Mouse (Mus musculus): ENCODE results near the gene Zfp954. TPM values are rescaled to one million over a fixed set of nuclear protein-coding genes. Genes with fewer than 3 reads are reported as not detected.
"Not testable (repeated sequence)": the region's sequence is repeated elsewhere in the genome, so short reads cannot be mapped to it uniquely, and the experiment has no call there.

Gene Zfp954
- total RNA-seq (2015; ENCODE audit: low replicate concordance) (0.19 and 2.5 TPM in 2 replicates), total RNA-seq (2017; ENCODE audit: low replicate concordance) (2.4 and 3.5 TPM in 2 replicates)

DNA sequence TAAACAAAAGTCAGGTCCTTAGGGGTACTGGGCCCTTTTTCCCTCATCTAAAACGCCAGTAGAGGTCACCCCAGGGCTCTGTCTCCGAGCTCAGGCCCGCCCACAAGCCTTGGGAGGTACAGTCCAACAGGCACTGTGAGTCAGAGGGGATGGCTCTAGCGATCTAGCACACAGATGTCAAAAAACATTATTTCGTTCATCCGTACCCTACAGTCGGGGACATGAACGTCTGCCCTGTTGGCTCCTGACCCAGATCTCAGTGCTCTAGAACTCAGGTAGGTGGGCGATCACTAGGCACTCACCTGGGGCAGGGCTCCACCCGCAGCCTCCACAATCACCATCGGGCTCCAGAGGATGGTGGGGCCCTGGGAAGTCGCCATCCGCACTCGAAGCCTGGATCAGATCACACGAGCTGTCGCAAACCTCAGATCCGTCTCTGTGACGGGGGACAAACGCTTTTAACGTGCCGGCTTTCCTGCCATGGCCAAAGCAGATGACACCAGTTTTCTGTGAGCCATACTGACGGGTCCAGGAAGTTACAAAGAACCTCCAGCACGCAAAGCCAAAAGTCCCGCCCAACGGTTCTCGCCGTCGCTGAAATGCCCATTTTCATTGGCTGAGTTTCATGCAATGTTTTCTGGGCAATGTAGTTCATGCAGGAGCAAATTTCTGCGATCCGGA lies at the start of gene Zfp954:
Gene Zfp954 (minus strand): TSS at position 568 of the 681 bp plus-strand sequence.
- ATAC-seq (replicated peaks; ENCODE audit: low FRiP score, poor library complexity, severe bottlenecking), result peak; percentile 93

DNA sequence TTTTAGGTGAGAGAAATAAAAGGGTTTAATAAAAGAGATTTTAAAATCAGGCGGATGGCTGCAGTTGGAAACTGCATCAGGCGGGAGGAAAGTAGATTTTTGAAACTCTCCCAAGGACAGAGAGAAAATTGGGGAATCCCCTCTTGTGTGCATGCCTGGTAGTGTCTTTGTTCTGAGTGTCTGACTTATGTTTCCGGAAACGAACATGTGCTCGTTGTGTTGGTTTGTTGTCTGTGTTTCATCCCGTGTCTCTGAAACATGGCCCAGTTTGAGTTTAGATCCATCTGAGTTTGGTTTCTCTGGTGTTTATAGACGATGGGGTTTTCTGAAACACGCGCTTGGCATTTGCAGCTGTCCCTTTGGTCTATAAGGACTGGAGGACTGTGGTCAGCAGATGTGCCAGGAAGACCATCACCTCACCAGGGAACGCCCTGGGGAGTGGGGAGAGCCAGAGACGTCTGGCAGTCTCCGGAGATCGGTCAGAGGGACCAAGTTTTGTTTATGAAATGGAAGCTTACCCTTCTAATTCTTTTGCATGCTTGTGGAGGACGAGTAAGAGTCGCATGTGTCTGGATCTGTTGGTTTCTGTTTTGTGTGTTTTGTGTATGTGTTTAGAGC lies 24.8 kb upstream of the Zfp954 start:
- no peak for ATAC-seq (replicated peaks; ENCODE audit: low FRiP score, poor library complexity, severe bottlenecking)

DNA sequence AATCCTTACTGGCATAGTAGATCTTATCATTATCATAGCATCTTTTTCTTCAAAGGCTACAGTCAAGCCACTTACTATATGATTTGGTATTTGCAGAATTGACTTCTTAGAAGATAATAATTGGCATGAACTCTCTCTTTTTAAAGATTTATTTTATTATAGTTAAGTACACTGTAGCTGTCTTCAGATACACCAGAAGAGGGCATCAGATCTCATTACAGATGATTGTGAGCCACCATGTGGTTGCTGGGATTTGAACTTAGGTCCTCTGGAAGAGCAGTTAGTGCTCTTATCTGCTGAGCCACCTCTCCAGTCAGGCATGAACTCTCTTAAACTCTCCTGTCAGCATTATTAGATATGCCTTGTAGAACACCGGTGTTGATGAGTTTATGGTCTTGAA lies 22.9 kb upstream of the Zfp954 start:
- no peak for ATAC-seq (replicated peaks; ENCODE audit: low FRiP score, poor library complexity, severe bottlenecking)

GRCm38 (mm10) chr7:7136379-7136866 lies 15.1 kb upstream of the Zfp954 start, which contains the start of gene Zfp773:
Zfp773 (minus strand) TSS chr7:7136755.
- no peak for ATAC-seq (replicated peaks; ENCODE audit: low FRiP score, poor library complexity, severe bottlenecking)

DNA sequence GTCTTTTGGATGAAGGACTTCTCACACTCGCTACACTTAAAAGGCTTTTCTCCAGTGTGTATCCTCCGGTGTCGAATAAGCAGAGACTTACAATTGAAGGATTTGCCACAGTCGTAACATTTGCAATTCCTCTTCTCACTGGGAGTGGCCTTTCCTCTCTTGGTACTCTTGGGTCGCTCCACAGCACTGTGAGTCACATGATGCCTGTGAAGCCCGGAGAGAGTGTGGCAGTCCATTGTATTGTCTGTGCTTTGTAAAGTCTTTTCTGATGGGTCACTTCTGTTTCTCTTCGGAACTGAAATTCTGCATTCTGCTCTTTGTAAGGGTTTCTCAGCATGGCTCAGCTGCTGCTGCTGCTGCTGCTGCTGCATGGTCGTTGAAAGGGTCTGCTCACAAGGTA lies 11.5 kb upstream of the Zfp954 start:
- ATAC-seq (replicated peaks; ENCODE audit: low FRiP score, poor library complexity, severe bottlenecking), result no peak

GRCm38 (mm10) chr7:7130491-7131124 lies 9.3 kb upstream of the Zfp954 start:
- not testable (repeated sequence) for ATAC-seq (replicated peaks; ENCODE audit: low FRiP score, poor library complexity, severe bottlenecking)

GRCm38 (mm10) chr7:7121602-7121980 lies 303 bp upstream of the Zfp954 start:
- ATAC-seq (replicated peaks; ENCODE audit: low FRiP score, poor library complexity, severe bottlenecking), result no peak

DNA sequence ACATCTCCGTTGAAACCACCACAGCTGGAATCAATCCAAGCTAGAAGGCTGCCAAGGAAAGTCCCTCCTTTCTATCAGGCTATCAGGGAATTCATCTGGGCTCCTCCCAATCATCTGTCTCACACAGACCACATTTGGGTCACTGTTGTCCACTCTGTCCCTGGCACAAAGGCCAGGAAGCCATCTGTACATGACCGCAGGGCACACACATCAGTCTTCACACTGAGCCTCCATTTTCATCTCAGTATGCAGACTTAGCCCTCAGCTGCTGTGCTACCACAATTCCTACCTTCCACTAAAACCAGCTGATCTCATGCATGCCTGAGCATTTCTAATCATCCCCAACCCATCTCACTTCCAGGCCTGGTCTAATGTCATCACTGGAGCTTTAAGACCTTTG lies 2.8 kb downstream of the Zfp954 start:
- no peak for ATAC-seq (replicated peaks; ENCODE audit: low FRiP score, poor library complexity, severe bottlenecking)

DNA sequence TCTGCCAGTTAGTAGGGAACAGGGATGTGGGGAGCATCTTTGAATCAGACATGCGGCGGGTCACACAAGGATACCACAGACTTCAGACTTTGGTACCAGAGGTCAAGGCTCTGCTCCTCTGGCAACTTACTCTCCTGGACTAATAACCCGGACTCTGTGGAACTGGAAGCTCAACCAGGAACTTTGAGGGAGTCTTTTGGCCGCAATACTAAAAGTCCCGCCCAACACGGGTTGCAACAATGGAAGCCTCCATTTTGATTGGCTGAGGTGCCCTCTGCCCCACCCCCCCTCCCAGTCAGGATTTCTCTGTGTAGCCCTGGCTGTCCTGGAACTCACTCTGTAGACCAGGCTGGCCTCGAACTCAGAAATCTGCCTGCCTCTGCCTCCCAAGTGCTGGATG lies 12.8 kb downstream of the Zfp954 start:
- ATAC-seq (replicated peaks; ENCODE audit: low FRiP score, poor library complexity, severe bottlenecking), result no peak

Other genes with a start within 250 kb of the Zfp954 start
- not detected in 2 replicates for gene Aurkc, start 126.2 kb downstream of the Zfp954 start, total RNA-seq (2015; ENCODE audit: low replicate concordance)
- not detected in 2 replicates for gene Aurkc, start 126.2 kb downstream of the Zfp954 start, total RNA-seq (2017; ENCODE audit: low replicate concordance)
- 1.5 and 2.5 TPM in 2 replicates for gene Zfp773, start 15.3 kb upstream of the Zfp954 start, total RNA-seq (2015; ENCODE audit: low replicate concordance)
- 4.7 and 4.9 TPM in 2 replicates for gene Zfp773, start 15.3 kb upstream of the Zfp954 start, total RNA-seq (2017; ENCODE audit: low replicate concordance)
- 2.5 TPM in 1 of 2 replicates, not detected in the other for gene Zfp418, start 49.8 kb upstream of the Zfp954 start, total RNA-seq (2015; ENCODE audit: low replicate concordance)
- 1.4 TPM in 1 of 2 replicates, not detected in the other for gene Zfp418, start 49.8 kb upstream of the Zfp954 start, total RNA-seq (2017; ENCODE audit: low replicate concordance)
- gene Zfp772, start 88.5 kb upstream of the Zfp954 start, total RNA-seq (2015; ENCODE audit: low replicate concordance), result 0.84 and 3.5 TPM in 2 replicates
- gene Zfp772, start 88.5 kb upstream of the Zfp954 start, total RNA-seq (2017; ENCODE audit: low replicate concordance), result 0.43 and 0.56 TPM in 2 replicates
- gene Vmn2r29, start 125.8 kb upstream of the Zfp954 start, total RNA-seq (2015; ENCODE audit: low replicate concordance), result not detected in 2 replicates
- gene Vmn2r29, start 125.8 kb upstream of the Zfp954 start, total RNA-seq (2017; ENCODE audit: low replicate concordance), result 0.28 and 0.51 TPM in 2 replicates
- gene Gm45844, start 156.8 kb upstream of the Zfp954 start, total RNA-seq (2015; ENCODE audit: low replicate concordance), result not detected in 2 replicates
- 0.70 TPM in 1 of 2 replicates, not detected in the other for gene Gm45844, start 156.8 kb upstream of the Zfp954 start, total RNA-seq (2017; ENCODE audit: low replicate concordance)
- 4.2 and 4.8 TPM in 2 replicates for gene Clcn4, start 179.4 kb upstream of the Zfp954 start, total RNA-seq (2015; ENCODE audit: low replicate concordance)
- 10.1 and 10.6 TPM in 2 replicates for gene Clcn4, start 179.4 kb upstream of the Zfp954 start, total RNA-seq (2017; ENCODE audit: low replicate concordance)
- gene Vmn2r30, start 216.1 kb upstream of the Zfp954 start, total RNA-seq (2015; ENCODE audit: low replicate concordance), result not detected in 2 replicates
- gene Vmn2r30, start 216.1 kb upstream of the Zfp954 start, total RNA-seq (2017; ENCODE audit: low replicate concordance), result not detected in 2 replicates

All from erythroblast, adult 5-6 weeks (primary cell).